Mouse (Mus musculus) ES-E14 (cell line): ENCODE results near the gene Mapk8ip3. TPM values are rescaled to one million over a fixed set of nuclear protein-coding genes. Genes with fewer than 3 reads are reported as not detected.

ENCODE experiments used
- DNase-seq: peaks from one replicate; pipeline ENCODE4 v3.0.0-alpha.2; 2013; ENCODE audit warnings: low read depth, low spot score
- H3K27ac ChIP-seq: 2 replicates; pipeline ENCODE4 v1.5.1; 2012; ENCODE audit warnings: low read depth, mild to moderate bottlenecking, low read length, moderate library complexity, mixed read lengths; ENCODE audit not compliant: poor library complexity, insufficient read depth, severe bottlenecking
- H3K36me3 ChIP-seq: 2 replicates; pipeline ENCODE4 v1.6.1; 2012; ENCODE audit warnings: mild to moderate bottlenecking, low read length, moderate library complexity, mixed read lengths; ENCODE audit not compliant: control insufficient read depth, poor library complexity, insufficient read depth, severe bottlenecking
- H3K4me1 ChIP-seq, 2 experiments: fragments of 150-350 bp in 1 of 2; sonication (generic) in 1 of 2; 2 replicates each; pipeline ENCODE4 v1.6.1; 2012; ENCODE audit warnings: low read length in 2 of 2, mild to moderate bottlenecking in 1 of 2, mixed read lengths in 1 of 2; ENCODE audit not compliant: control insufficient read depth in 2 of 2, insufficient read depth in 2 of 2, poor library complexity in 1 of 2
- H3K4me3 ChIP-seq, 2 experiments: fragments of 150-350 bp in 1 of 2; sonication (generic) in 1 of 2; 2 replicates each; pipeline ENCODE4 v1.5.1; 2012; ENCODE audit warnings: low read length in 2 of 2, low read depth in 1 of 2, mild to moderate bottlenecking in 1 of 2, mixed read lengths in 1 of 2; ENCODE audit not compliant: insufficient read depth in 1 of 2, poor library complexity in 1 of 2, severe bottlenecking in 1 of 2
- H3K9ac ChIP-seq: 2 replicates; pipeline ENCODE4 v1.6.1; 2012; ENCODE audit warnings: low read depth, mild to moderate bottlenecking, low read length, mixed read lengths; ENCODE audit not compliant: poor library complexity, insufficient read depth, severe bottlenecking
- H3K9me3 ChIP-seq: fragments of 150-350 bp; sonication (generic); 2 replicates; pipeline ENCODE4 v1.6.1; 2012; ENCODE audit warnings: low read depth, mild to moderate bottlenecking, low read length; ENCODE audit not compliant: control insufficient read depth, insufficient read depth
- CHD2 ChIP-seq: IDR thresholded peaks from 2 replicates; pipeline ENCODE4 v1.6.1; 2014; ENCODE audit warnings: mild to moderate bottlenecking, low read depth, low read length, inconsistent platforms
- HCFC1 ChIP-seq: IDR thresholded peaks from 2 replicates; pipeline ENCODE4 v1.6.1; 2012; ENCODE audit warnings: low read length, inconsistent platforms, borderline replicate concordance; ENCODE audit not compliant: insufficient read depth
- MAFK ChIP-seq: IDR thresholded peaks from 2 replicates; pipeline ENCODE4 v1.6.1; 2014; ENCODE audit warnings: mild to moderate bottlenecking, low read depth, low read length, inconsistent platforms; ENCODE audit not compliant: insufficient read depth
- ZC3H11A ChIP-seq: IDR thresholded peaks from 2 replicates; pipeline ENCODE4 v1.6.1; 2012; ENCODE audit warnings: low read depth, mild to moderate bottlenecking, inconsistent platforms, low read length, borderline replicate concordance
- ZNF384 ChIP-seq: IDR thresholded peaks from 2 replicates; pipeline ENCODE4 v1.6.1; 2012; ENCODE audit warnings: low read depth, low read length, inconsistent platforms
- in situ Hi-C, 2 experiments: fragments of 600-800 bp; cut with MboI; formaldehyde crosslinking; loops; one replicate each; pipeline ENCODE4 v1.15.1; 2025; ENCODE audit warnings: low sequenced_read_pairs in 2 of 2, inconsistent platforms in 1 of 2; ENCODE audit not compliant: unreplicated experiment in 2 of 2
- total RNA-seq: library from RNA; depleted of rRNA; stranded (reverse); fragments of 300-350 nt; gene quantifications from 2 replicates; pipeline ENCODE4 v1.2.3, GENCODE M21; 2012

Mapk8ip3 gene
- total RNA-seq, 1 experiment: 55.7 TPM

- Histone ChIP-seq H3K36me3 (peaks cover 51% of the 10 kb centered on the region), H3K4me1 (peaks cover 0 to 3% of the 10 kb centered on the region in 2 experiments; a peak in 1 of 4 replicates), H3K27ac (no peak overlapping the region), H3K4me3 (no peak overlapping the region), H3K9me3 (no peaks in the 10 kb centered on the region), H3K9ac (no peak overlapping the region)
- in situ Hi-C loops: no loop called here
- DNase-seq: no peak
- TF ChIP-seq CHD2 (no peak), MAFK (no peak), ZC3H11A (no peak), ZNF384 (no peak), HCFC1 (no peak)
Observed at GRCm38 (mm10) chr17:24903767-24904166, 33.0 kb downstream of the Mapk8ip3 start.

GRCm38 (mm10) chr17:24902671-24903474 is 33.9 kb downstream of the Mapk8ip3 start:
- H3K4me1 ChIP-seq: peaks cover 0 to 5% of the 10 kb centered on the region in 2 experiments; a peak in 1 of 4 replicates
- no peak for DNase-seq
- no peak overlapping the region for H3K4me3 ChIP-seq
- TF ChIP-seq ZC3H11A (no peak), CHD2 (no peak), ZNF384 (no peak), HCFC1 (no peak), MAFK (no peak)
- no peaks in the 10 kb centered on the region for H3K9me3 ChIP-seq
- no peak overlapping the region for H3K27ac ChIP-seq
- H3K9ac ChIP-seq: no peak overlapping the region
- peaks cover 51% of the 10 kb centered on the region for H3K36me3 ChIP-seq
- in situ Hi-C loops: no loop called here

DNA sequence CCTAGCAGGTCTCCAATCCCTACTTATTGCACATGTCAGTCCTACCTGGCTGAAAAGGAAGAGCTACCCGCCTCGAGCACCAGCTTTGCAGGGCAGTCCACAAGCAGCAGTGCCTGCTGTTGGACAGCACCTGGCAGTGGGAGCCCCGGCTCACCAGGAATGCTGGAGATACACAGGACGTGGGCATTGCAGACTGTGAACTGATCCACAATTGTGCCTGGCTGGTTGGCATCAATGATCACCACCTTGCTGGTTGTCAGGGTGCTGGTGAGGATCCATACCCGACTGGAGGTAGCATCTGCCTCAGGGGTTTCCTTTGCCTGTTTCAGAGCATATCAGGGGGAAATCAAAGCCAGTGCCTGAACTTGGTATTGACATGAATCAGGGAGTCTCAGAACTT is 34.7 kb downstream of the Mapk8ip3 start:
- Histone ChIP-seq H3K4me1 (peaks cover 0 to 9% of the 10 kb centered on the region in 2 experiments; a peak in 2 of 4 replicates), H3K36me3 (peaks cover 57% of the 10 kb centered on the region), H3K4me3 (no peak overlapping the region), H3K27ac (no peak overlapping the region), H3K9ac (no peak overlapping the region), H3K9me3 (no peaks in the 10 kb centered on the region)
- DNase-seq: no peak
- in situ Hi-C loops: no loop called here
- TF ChIP-seq CHD2 (no peak), HCFC1 (no peak), MAFK (no peak), ZNF384 (no peak), ZC3H11A (no peak)

- no peak overlapping the region for H3K4me3 ChIP-seq
- no peak overlapping the region for H3K27ac ChIP-seq
- peaks cover 48% of the 10 kb centered on the region for H3K36me3 ChIP-seq
- H3K4me1 ChIP-seq: peaks cover 0 to 13% of the 10 kb centered on the region in 2 experiments; a peak in 2 of 4 replicates
- TF ChIP-seq ZNF384 (no peak), MAFK (no peak), HCFC1 (no peak), ZC3H11A (no peak), CHD2 (no peak)
- no peak overlapping the region for H3K9ac ChIP-seq
- no peak for DNase-seq
- in situ Hi-C loops: no loop called here
- H3K9me3 ChIP-seq: no peaks in the 10 kb centered on the region
Observed at GRCm38 (mm10) chr17:24900014-24900413, 36.8 kb downstream of the Mapk8ip3 start.
